ENCODE assay signal across 9 mouse cellular contexts in the genomic region with DNA sequence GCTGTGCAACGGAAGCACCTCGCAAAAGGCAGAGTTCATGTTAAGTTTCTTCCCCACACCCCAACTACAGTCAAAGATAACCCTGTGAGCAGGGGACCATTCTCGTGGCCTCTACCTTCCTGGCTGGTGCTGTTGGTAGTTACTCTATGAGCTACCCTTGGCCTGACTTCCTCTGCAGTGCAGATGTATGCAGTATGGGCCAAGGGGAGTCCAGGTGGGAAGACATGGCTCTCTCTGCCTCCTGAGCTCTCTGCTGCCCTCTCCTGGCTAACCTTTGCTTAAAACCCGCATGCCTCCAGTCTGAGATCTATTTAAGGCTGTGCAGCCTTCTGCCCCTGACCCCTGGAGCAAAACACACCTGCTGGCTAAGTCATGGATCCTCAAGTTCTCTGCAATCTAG. TPM values are rescaled to one million over a fixed set of nuclear protein-coding genes. Genes with fewer than 3 reads are reported as not detected.
DNase-seq lines count a peak whose midpoint lies in the region; ATAC-seq and TF ChIP-seq lines count a peak whose summit lies in the region.
"Had no signal": no experiment of that assay in that cellular context is flagged by ENCODE, and none has a peak within 500 bp of the region (broad histone marks: within the 10 kb centered on the region; RNA-seq: fewer than 3 reads in every experiment).

No protein-coding gene starts in this region.

- TF ChIP-seq EP300 in heart, postnatal 0 days (IDR thresholded peaks at IDR 0.05; ENCODE audit: low read depth) = no peak

- peak; percentile 34 for TF ChIP-seq CTCF in heart, postnatal 0 days (IDR thresholded peaks at IDR 0.05; ENCODE audit: low read depth)

- DNase-seq in heart, postnatal 0 days (ENCODE audit: low spot score) = no peak
- DNase-seq in heart, embryonic 10.5 days (ENCODE audit: low spot score) = no peak
- peak; percentile 33 for DNase-seq in CD4-positive helper T cell, adult 2 months (ENCODE audit: low read depth, low spot score)
- peak; percentile 34 for DNase-seq in c-Kit-positive CD71-positive TER-119-positive erythroid progenitor cells, embryonic 14.5 days (ENCODE audit: low spot score)
- no peak for DNase-seq in gastrocnemius, postnatal 14 days
- DNase-seq in frontal cortex, postnatal 25 days (ENCODE audit: low spot score in 2 of 2) = no peak

- H3K27me3 ChIP-seq in heart, postnatal 0 days (ENCODE audit: control insufficient read depth, insufficient read depth, low read length) = no peaks in the 10 kb centered on the region
- no peaks in the 10 kb centered on the region for H3K27me3 ChIP-seq in heart, embryonic 10.5 days (ENCODE audit: insufficient read depth, poor library complexity, severe bottlenecking)

- 0 out of 2 replicates have a peak, but pooled peaks cover 10% of the 10 kb centered on the region for H3K9me3 ChIP-seq in heart, postnatal 0 days (replicated peaks; ENCODE audit: control insufficient read depth, low read length)
- H3K9me3 ChIP-seq in heart, embryonic 10.5 days = peaks cover 4% of the 10 kb centered on the region; the same call in 1 of the 2 replicates

- H3K4me2 ChIP-seq in heart, postnatal 0 days (ENCODE audit: low read depth, low read length) = no peak overlapping the region

- no peak for ATAC-seq in heart, postnatal 0 days (ENCODE audit: insufficient read depth, low read depth)
- peak; percentile 88 for ATAC-seq in megakaryocyte progenitor cell, adult 5-6 weeks (replicated peaks; ENCODE audit: poor library complexity)
- no peak for ATAC-seq in activated CD4-positive, CD25-positive, alpha-beta regulatory T cell, adult 4 months

- no peak overlapping the region for H3K27ac ChIP-seq in heart, postnatal 0 days (ENCODE audit: low read depth)
- no peak overlapping the region for H3K27ac ChIP-seq in heart, embryonic 10.5 days

- H3K9ac ChIP-seq in heart, postnatal 0 days (replicated peaks; ENCODE audit: low read depth, low read length) = no peak overlapping the region

- intact Hi-C loops in gastrocnemius, postnatal 14 days (cut with DNase I; ENCODE audit: low total_unique reads) = no loop called here

- H3K4me1 ChIP-seq in heart, postnatal 0 days (ENCODE audit: control insufficient read depth, insufficient read depth) = peaks cover 3% of the 10 kb centered on the region; the same call in 1 of the 2 replicates
- peaks cover 8% of the 10 kb centered on the region for H3K4me1 ChIP-seq in heart, embryonic 10.5 days

- H3K36me3 ChIP-seq in heart, postnatal 0 days (replicated peaks; ENCODE audit: control insufficient read depth, insufficient read depth, low read length) = no peaks in the 10 kb centered on the region
- H3K36me3 ChIP-seq in heart, embryonic 10.5 days = no peaks in the 10 kb centered on the region

- 68% methylated on average over 4 of the region's 4 CpGs for WGBS in heart, postnatal 0 days
- WGBS in heart, embryonic 10.5 days = 75% methylated on average over 4 of the region's 4 CpGs

- no peak overlapping the region for H3K4me3 ChIP-seq in heart, postnatal 0 days (ENCODE audit: low read depth, low read length)
- H3K4me3 ChIP-seq in heart, embryonic 10.5 days = no peak overlapping the region

RNA-seq across cellular contexts. Expression of a gene that starts 10.2 kb away (rescaled TPM):
- not detected in 2 replicates for total RNA-seq in heart, postnatal 0 days (2014; rRNA removed; ENCODE audit: low replicate concordance)
- 0.33 and 0.37 TPM in 2 replicates for polyA plus RNA-seq in heart, postnatal 0 days (2015; fragmentation: Nextera tagmentation; extraction: Ambion mirVana)
- polyA plus RNA-seq in heart, embryonic 10.5 days (2016; fragmentation: Nextera tagmentation; extraction: Ambion mirVana) = 0.48 and 1.0 TPM in 2 replicates
- 18.8 and 25.5 TPM in 2 replicates for total RNA-seq in megakaryocyte progenitor cell, adult 5-6 weeks (2015)
- total RNA-seq in megakaryocyte progenitor cell, adult 5-6 weeks (2017) = 12.1 and 15.6 TPM in 2 replicates
- total RNA-seq in gastrocnemius, postnatal 14 days (2021) = under 1 TPM; 0.13 to 0.78 TPM
- under 1 TPM in 1 of 2 experiments, not detected in 1; 0.32 TPM for polyA plus RNA-seq in activated CD4-positive, CD25-positive, alpha-beta regulatory T cell, adult 4 months (2017; shearing (Covaris generic))

RNA-seq across cellular contexts. Expression of a gene that starts 34.1 kb away (rescaled TPM):
- total RNA-seq in heart, postnatal 0 days (2014; rRNA removed; ENCODE audit: low replicate concordance) = 0.35 TPM in 1 of 2 replicates, not detected in the other
- polyA plus RNA-seq in heart, postnatal 0 days (2015; fragmentation: Nextera tagmentation; extraction: Ambion mirVana) = 0.92 and 0.97 TPM in 2 replicates
- polyA plus RNA-seq in heart, embryonic 10.5 days (2016; fragmentation: Nextera tagmentation; extraction: Ambion mirVana) = 0.46 and 0.62 TPM in 2 replicates
- 7.7 and 8.9 TPM in 2 replicates for total RNA-seq in megakaryocyte progenitor cell, adult 5-6 weeks (2015)
- 14.2 and 29.7 TPM in 2 replicates for total RNA-seq in megakaryocyte progenitor cell, adult 5-6 weeks (2017)
- under 1 TPM; 0.55 to 0.84 TPM for total RNA-seq in gastrocnemius, postnatal 14 days (2021)
- under 1 TPM in 1 of 2 experiments, not detected in 1; 0.12 TPM for polyA plus RNA-seq in activated CD4-positive, CD25-positive, alpha-beta regulatory T cell, adult 4 months (2017; shearing (Covaris generic))

RNA-seq across cellular contexts. Expression of a gene that starts 45.0 kb away (rescaled TPM):
- not detected in 2 replicates for total RNA-seq in heart, postnatal 0 days (2014; rRNA removed; ENCODE audit: low replicate concordance)
- polyA plus RNA-seq in heart, postnatal 0 days (2015; fragmentation: Nextera tagmentation; extraction: Ambion mirVana) = not detected in 2 replicates
- not detected in 2 replicates for polyA plus RNA-seq in heart, embryonic 10.5 days (2016; fragmentation: Nextera tagmentation; extraction: Ambion mirVana)
- total RNA-seq in megakaryocyte progenitor cell, adult 5-6 weeks (2015) = 0.39 and 1.8 TPM in 2 replicates
- not detected in 2 replicates for total RNA-seq in megakaryocyte progenitor cell, adult 5-6 weeks (2017)
- total RNA-seq in gastrocnemius, postnatal 14 days (2021) = not detected
- not detected for polyA plus RNA-seq in activated CD4-positive, CD25-positive, alpha-beta regulatory T cell, adult 4 months (2017; shearing (Covaris generic))
- total RNA-seq: heart, postnatal 14 days had no signal

Comparison
In these comparisons a context has a peak if more than half of its experiments do, and no peak if none do; other contexts are left out.
1. DNase-seq: peak in CD4-positive helper T cell, adult 2 months (single experiment) and c-Kit-positive CD71-positive TER-119-positive erythroid progenitor cells, embryonic 14.5 days (single experiment); none in heart, postnatal 0 days (single experiment), heart, embryonic 10.5 days (single experiment), gastrocnemius, postnatal 14 days (single experiment) and frontal cortex, postnatal 25 days (0 of 2).
2. RNA of a gene that starts 10.2 kb away (total RNA-seq): 12.1 to 25.5 TPM in megakaryocyte progenitor cell, adult 5-6 weeks; 0.13 to 0.78 TPM in gastrocnemius, postnatal 14 days and not detected in heart, postnatal 0 days; every median in the first group is over 4 times any median in the second.